Mouse (Mus musculus): ENCODE results near the gene Arhgef12. TPM values are rescaled to one million over a fixed set of nuclear protein-coding genes. Genes with fewer than 3 reads are reported as not detected.
"Not testable (repeated sequence)": the region's sequence is repeated elsewhere in the genome, so short reads cannot be mapped to it uniquely, and the experiment has no call there.

The Arhgef12 gene
- polyA plus RNA-seq, 1 experiment from 2014 or later, result 13.9 TPM

DNA sequence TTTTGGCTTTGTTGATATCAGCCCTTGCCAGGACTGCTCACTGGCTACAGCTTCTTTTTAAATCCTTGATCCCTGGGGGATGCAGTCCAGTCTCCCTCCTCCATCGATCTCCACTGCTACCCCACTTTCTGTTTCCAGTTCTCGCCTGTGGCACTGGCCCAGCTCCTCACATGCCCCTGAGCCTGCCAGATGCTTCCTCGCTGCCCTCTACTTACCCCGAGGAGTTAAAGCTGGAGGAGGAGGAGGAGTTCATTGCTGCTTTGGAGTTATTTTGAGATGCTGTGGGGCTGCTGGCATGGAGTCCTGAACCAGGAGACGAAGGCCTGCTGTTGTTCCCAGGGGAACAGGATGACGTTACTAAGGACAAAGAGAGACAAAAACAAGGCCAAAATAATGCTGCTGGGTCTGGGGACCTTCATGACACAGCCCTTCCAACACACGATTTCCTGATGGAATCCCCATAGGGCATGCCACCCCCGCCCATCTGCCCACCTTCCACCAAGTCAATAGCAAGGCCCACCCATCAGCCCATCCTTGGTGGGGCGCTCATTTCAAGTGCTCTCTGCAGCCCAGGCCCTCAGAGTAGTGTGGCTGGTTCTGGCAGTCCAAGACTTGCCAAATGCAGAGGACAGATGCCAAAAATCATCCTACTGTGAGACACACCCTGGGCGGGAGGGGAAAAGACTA is 20.2 kb upstream of the Arhgef12 start:
- Histone ChIP-seq H3K27ac (ENCODE audit: low read length) (no peak overlapping the region), H3K4me2 (replicated peaks; ENCODE audit: low read depth, low read length) (no peak overlapping the region), H3K4me1 (ENCODE audit: insufficient read depth, low read depth, low read length) (no peaks in the 10 kb centered on the region), H3K9me3 (ENCODE audit: low read length) (no peaks in the 10 kb centered on the region), H3K27me3 (replicated peaks; ENCODE audit: insufficient read depth, low read length) (no peaks in the 10 kb centered on the region), H3K9ac (replicated peaks; ENCODE audit: low read depth) (no peak overlapping the region), H3K4me3 (ENCODE audit: low read depth, low read length) (no peak overlapping the region), H3K36me3 (ENCODE audit: insufficient read depth, low read length) (no peaks in the 10 kb centered on the region)
- no peak for ATAC-seq
- DNase-seq (ENCODE audit: low spot score), result no peak
- WGBS, result 59% methylated on average over 10 of the region's 10 CpGs
- TF ChIP-seq CTCF (IDR thresholded peaks at IDR 0.05) (no peak), EP300 (IDR thresholded peaks at IDR 0.05) (no peak)

DNA sequence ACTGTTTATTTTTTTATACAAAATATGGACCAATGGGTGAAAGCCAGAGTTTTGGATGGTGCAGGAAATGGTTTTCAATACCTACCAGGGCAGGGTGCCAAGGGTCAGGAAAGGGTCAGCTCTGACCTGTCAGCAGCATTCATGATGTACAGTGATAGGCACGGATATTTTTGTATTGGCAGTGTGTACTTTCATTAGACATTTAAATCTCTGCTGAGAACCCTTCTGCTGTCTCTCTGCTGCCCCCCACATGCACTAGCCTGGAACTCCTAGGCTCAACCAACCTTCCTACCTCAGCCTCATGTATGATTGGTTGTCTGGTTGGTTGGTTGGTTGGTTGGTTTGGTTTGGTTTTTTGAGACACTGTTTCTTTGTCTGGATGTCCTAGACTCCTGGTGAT is 15.3 kb upstream of the Arhgef12 start:
- TF ChIP-seq EP300 (IDR thresholded peaks at IDR 0.05), result no peak
- peak; percentile 64 for TF ChIP-seq CTCF (IDR thresholded peaks at IDR 0.05)
- no peak overlapping the region for H3K9ac ChIP-seq (replicated peaks; ENCODE audit: low read depth)
- no peak overlapping the region for H3K27ac ChIP-seq (ENCODE audit: low read length)
- H3K4me2 ChIP-seq (replicated peaks; ENCODE audit: low read depth, low read length), result no peak overlapping the region
- DNase-seq (ENCODE audit: low spot score) (peak; percentile 35), ATAC-seq (peak; percentile 32; the same call in 1 of the 2 replicates)
- H3K4me3 ChIP-seq (ENCODE audit: low read depth, low read length), result no peak overlapping the region
- 38% methylated on average over 1 of the region's 1 CpGs for WGBS
- H3K27me3 ChIP-seq (replicated peaks; ENCODE audit: insufficient read depth, low read length), result no peaks in the 10 kb centered on the region
- H3K9me3 ChIP-seq (ENCODE audit: low read length), result no peaks in the 10 kb centered on the region
- no peaks in the 10 kb centered on the region for H3K36me3 ChIP-seq (ENCODE audit: insufficient read depth, low read length)
- no peaks in the 10 kb centered on the region for H3K4me1 ChIP-seq (ENCODE audit: insufficient read depth, low read depth, low read length)

- not testable (repeated sequence) for H3K27ac ChIP-seq (ENCODE audit: low read length); H3K9ac ChIP-seq (replicated peaks; ENCODE audit: low read depth); DNase-seq (ENCODE audit: low spot score); ATAC-seq; H3K27me3 ChIP-seq (replicated peaks; ENCODE audit: insufficient read depth, low read length); H3K4me2 ChIP-seq (replicated peaks; ENCODE audit: low read depth, low read length); H3K4me1 ChIP-seq (ENCODE audit: insufficient read depth, low read depth, low read length); H3K9me3 ChIP-seq (ENCODE audit: low read length); H3K36me3 ChIP-seq (ENCODE audit: insufficient read depth, low read length); H3K4me3 ChIP-seq (ENCODE audit: low read depth, low read length)
- WGBS, result 92% methylated on average over 2 of the region's 2 CpGs
Measured at GRCm38 (mm10) chr9:43121948-43122347, 14.9 kb upstream of the Arhgef12 start.

GRCm38 (mm10) chr9:43116997-43117336 is 9.9 kb upstream of the Arhgef12 start:
- Histone ChIP-seq H3K36me3 (ENCODE audit: insufficient read depth, low read length) (no peaks in the 10 kb centered on the region), H3K4me2 (replicated peaks; ENCODE audit: low read depth, low read length) (no peak overlapping the region), H3K9me3 (ENCODE audit: low read length) (no peaks in the 10 kb centered on the region), H3K27ac (ENCODE audit: low read length) (no peak overlapping the region), H3K4me3 (ENCODE audit: low read depth, low read length) (no peak overlapping the region), H3K4me1 (ENCODE audit: insufficient read depth, low read depth, low read length) (peaks cover 6% of the 10 kb centered on the region; the same call in 1 of the 2 replicates), H3K27me3 (replicated peaks; ENCODE audit: insufficient read depth, low read length) (no peaks in the 10 kb centered on the region), H3K9ac (replicated peaks; ENCODE audit: low read depth) (no peak overlapping the region)
- TF ChIP-seq CTCF (IDR thresholded peaks at IDR 0.05) (no peak), EP300 (IDR thresholded peaks at IDR 0.05) (no peak)
- no peak for ATAC-seq
- 68% methylated on average over 6 of the region's 6 CpGs for WGBS
- DNase-seq (ENCODE audit: low spot score), result no peak

DNA sequence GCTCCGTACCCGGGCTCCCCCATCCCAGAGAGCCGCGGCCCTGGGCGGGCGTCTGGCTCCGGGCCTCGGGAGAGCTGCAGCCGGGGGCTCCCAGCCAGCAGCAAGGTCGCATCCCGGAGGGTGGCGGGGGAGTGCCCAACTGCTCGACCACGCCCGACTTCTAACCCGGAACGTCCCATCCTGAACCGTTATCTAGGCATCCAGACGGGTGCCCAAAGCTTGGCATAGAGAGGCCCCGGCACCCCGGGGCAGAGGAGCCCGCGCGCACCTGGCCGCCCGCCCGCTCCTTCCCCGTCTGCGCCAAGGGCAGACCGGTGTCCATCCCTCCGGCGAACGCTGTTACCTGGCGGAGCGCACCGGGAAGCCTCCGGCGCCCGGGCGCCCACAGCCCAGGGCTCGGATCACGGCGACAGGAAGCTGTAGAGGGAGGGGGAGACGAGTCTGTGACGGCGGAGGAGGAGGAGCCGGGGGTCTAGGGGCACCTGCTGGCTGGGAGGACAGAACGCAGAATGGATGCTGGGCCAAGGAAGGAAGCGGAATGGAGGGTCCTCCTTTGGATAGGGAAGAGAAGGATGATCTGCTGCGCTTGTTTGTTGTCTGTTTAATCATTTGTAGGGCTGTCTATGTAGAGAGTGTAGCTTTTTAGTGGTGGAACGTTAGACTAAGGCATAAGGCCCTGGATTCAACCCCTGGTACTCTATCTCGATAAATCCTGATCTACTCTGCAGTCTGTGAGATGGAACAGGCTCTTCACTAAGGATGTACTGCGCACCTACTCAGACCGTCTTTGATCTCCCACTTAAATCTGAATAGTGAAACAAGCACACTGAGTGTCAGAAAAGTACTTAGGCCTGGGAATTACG is 9.3 kb upstream of the Arhgef12 start, which contains the start of gene Tmem136:
Gene Tmem136 (minus strand): TSS at position 437 of the 863 bp plus-strand sequence.
- H3K4me2 ChIP-seq (replicated peaks; ENCODE audit: low read depth, low read length), result peak within 1 kb of the TSS; percentile 83
- peak within 1 kb of the TSS; percentile 43 for H3K9ac ChIP-seq (replicated peaks; ENCODE audit: low read depth)
- 0 out of 2 replicates have a peak within 1 kb of the TSS, but pooled peaks have one; percentile 20 for H3K27ac ChIP-seq (ENCODE audit: low read length)
- no peaks in the 10 kb centered on the region for H3K9me3 ChIP-seq (ENCODE audit: low read length)
- 7% methylated on average over 52 of the region's 55 CpGs for WGBS
- H3K4me3 ChIP-seq (ENCODE audit: low read depth, low read length), result peak within 1 kb of the TSS; percentile 51
- TF ChIP-seq CTCF (IDR thresholded peaks at IDR 0.05), result no peak; the same call in 1 of the 2 replicates
- TF ChIP-seq EP300 (IDR thresholded peaks at IDR 0.05), result no peak
- DNase-seq (ENCODE audit: low spot score), result peak; percentile 32
- H3K36me3 ChIP-seq (ENCODE audit: insufficient read depth, low read length), result no peaks in the 10 kb centered on the region
- H3K27me3 ChIP-seq (replicated peaks; ENCODE audit: insufficient read depth, low read length), result no peaks in the 10 kb centered on the region
- peaks cover 6% of the 10 kb centered on the region; the same call in 1 of the 2 replicates for H3K4me1 ChIP-seq (ENCODE audit: insufficient read depth, low read depth, low read length)
- ATAC-seq, result peak; percentile 80

DNA sequence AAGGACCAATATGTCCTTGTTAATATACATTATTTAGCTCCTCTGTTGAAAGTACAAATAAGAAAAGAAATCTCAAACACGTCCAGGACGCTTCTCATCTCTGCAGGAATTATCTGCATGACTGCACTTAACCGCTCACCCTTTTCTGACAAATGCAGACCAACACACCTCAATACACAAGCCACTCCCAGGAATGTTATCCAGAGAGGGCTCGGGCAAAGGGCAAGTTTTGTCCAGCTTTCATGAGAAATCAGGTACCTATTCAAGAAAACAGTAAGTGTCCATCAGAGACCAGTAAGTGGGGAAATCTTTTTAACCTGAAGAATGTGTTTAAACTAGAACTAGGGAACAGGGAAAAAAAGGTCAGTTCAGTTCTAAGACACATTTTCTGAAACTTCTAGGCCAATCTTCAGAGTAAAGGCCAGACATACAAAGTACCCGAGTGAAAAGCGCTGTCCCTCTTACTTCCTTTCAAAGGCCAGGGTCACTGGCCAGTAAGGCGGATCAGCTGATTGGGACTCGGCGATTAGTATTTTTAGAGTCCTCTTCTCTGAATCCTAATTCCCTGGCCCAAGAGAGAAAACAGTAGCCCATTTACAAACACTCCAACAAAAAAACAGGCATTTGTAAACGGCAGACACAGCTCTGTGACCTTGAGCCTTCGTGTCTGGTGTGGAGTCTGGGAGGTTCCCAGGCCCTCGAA is 8.5 kb upstream of the Arhgef12 start:
- no peaks in the 10 kb centered on the region for H3K9me3 ChIP-seq (ENCODE audit: low read length)
- no peak for DNase-seq (ENCODE audit: low spot score)
- WGBS, result 31% methylated on average over 12 of the region's 12 CpGs
- H3K27ac ChIP-seq (ENCODE audit: low read length), result 0 out of 2 replicates have a peak overlapping the region, but pooled peaks have one; percentile 20
- H3K9ac ChIP-seq (replicated peaks; ENCODE audit: low read depth), result peak overlapping the region; percentile 43
- peak overlapping the region; percentile 51 for H3K4me3 ChIP-seq (ENCODE audit: low read depth, low read length)
- H3K27me3 ChIP-seq (replicated peaks; ENCODE audit: insufficient read depth, low read length), result no peaks in the 10 kb centered on the region
- peak overlapping the region; percentile 83 for H3K4me2 ChIP-seq (replicated peaks; ENCODE audit: low read depth, low read length)
- TF ChIP-seq CTCF (IDR thresholded peaks at IDR 0.05) (no peak), EP300 (IDR thresholded peaks at IDR 0.05) (no peak)
- peaks cover 6% of the 10 kb centered on the region; the same call in 1 of the 2 replicates for H3K4me1 ChIP-seq (ENCODE audit: insufficient read depth, low read depth, low read length)
- H3K36me3 ChIP-seq (ENCODE audit: insufficient read depth, low read length), result no peaks in the 10 kb centered on the region
- no peak for ATAC-seq
